Mouse (Mus musculus) embryonic facial prominence, embryonic 14.5 days (tissue): ENCODE measurements around the gene Tbc1d22a. TPM values are rescaled to one million over a fixed set of nuclear protein-coding genes. Genes with fewer than 3 reads are reported as not detected.

Experiments
- ATAC-seq: fragments of 200-750 bp; cut with Nextera tagmentation; 2 replicates; pipeline ENCODE4 v1.8.0; 2017; ENCODE audit warnings: low read depth, moderate number of reproducible peaks, moderate TSS enrichment
- DNase-seq: peaks from one replicate; pipeline ENCODE4 v3.0.0-alpha.2; 2015; ENCODE audit warnings: low spot score
- H3K27ac ChIP-seq: fragments of 300-500 bp; sonication (generic); replicated peaks from 2 replicates; pipeline ENCODE4 v1.5.1; 2014; ENCODE audit warnings: low read depth, mild to moderate bottlenecking, low read length, moderate library complexity
- H3K27me3 ChIP-seq: fragments of 300-500 bp; sonication (generic); replicated peaks from 2 replicates; pipeline ENCODE4 v1.6.1; 2014; ENCODE audit warnings: low read length; ENCODE audit not compliant: control insufficient read depth, insufficient read depth
- H3K36me3 ChIP-seq: fragments of 300-500 bp; sonication (generic); 2 replicates; pipeline ENCODE4 v1.6.1; 2014; ENCODE audit warnings: low read length, mixed read lengths; ENCODE audit not compliant: control insufficient read depth, insufficient read depth
- H3K4me1 ChIP-seq: fragments of 300-500 bp; sonication (generic); 2 replicates; pipeline ENCODE4 v1.6.1; 2014; ENCODE audit warnings: antibody characterized with exemption, low read length; ENCODE audit not compliant: control insufficient read depth, insufficient read depth
- H3K4me2 ChIP-seq: fragments of 300-500 bp; sonication (generic); 2 replicates; pipeline ENCODE4 v1.6.1; 2014; ENCODE audit warnings: low read depth, mild to moderate bottlenecking, low read length, moderate library complexity, mixed read lengths
- H3K4me3 ChIP-seq: fragments of 300-500 bp; sonication (generic); 2 replicates; pipeline ENCODE4 v1.5.1; 2014; ENCODE audit warnings: low read depth, mild to moderate bottlenecking, low read length
- H3K9ac ChIP-seq: fragments of 300-500 bp; sonication (generic); 2 replicates; pipeline ENCODE4 v1.6.1; 2014; ENCODE audit warnings: low read depth, mild to moderate bottlenecking, low read length, moderate library complexity, mixed read lengths
- H3K9me3 ChIP-seq: fragments of 300-500 bp; sonication (generic); 2 replicates; pipeline ENCODE4 v1.6.1; 2016; ENCODE audit warnings: low read length; ENCODE audit not compliant: control insufficient read depth
- WGBS: fragments of 180-500 bp; shearing (Covaris S2); extraction: QIAGEN DNeasy Blood & Tissue Kit; methylation state at CpG from one replicate; pipeline ENCODE4 v1.1.7; 2014; 5-methylcytosine and 5-hydroxymethylcytosine counted together
- polyA plus RNA-seq: library from polyadenylated mRNA; unstranded; fragments of >200 nt; fragmentation: Nextera tagmentation; extraction: Ambion mirVana; gene quantifications from 2 replicates; pipeline ENCODE4 v1.2.1, GENCODE M21; 2014

Tbc1d22a gene
- polyA plus RNA-seq, 1 experiment from 2014 or later = 8.1 TPM

DNA sequence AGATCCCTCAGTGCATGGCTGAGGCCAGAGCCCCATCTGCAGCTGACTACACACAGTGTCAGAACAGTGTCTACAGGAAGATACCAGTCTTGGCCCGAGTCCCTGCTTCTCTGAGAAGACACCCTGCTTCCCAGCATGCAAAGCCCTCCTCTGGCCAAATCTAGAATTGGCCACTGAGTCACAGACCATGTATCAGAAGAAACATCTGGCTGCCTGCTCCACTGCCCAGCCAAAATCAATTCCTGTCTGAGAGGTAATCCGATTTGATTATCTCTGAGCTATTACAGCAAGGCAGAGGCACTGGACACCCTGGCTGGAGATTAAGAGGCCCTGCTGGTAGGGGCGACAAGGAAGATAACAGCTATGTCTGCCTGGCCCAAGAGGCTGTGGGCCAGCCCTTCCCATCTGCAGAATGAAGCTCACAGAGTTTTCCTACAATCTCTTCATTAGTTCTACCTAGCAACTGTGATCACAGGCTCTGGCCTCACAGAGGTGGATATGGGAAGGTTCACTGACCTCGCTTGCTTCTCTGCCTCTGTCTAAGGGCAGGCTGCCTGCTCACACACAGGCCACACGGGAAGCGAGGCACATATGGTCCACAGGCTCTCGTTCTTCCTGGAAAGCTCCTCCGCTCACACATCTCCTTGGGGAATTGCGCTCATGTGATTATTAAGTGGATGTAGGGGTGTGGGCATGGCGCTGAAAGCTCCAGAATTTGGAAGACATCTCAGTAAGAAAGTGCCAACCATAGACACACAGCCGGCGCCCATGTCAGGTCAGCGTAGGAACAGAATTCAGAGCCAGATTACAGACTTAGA lies 264.6 kb downstream of the Tbc1d22a start:
- ATAC-seq (peak; percentile 32; the same call in 1 of the 2 replicates), DNase-seq (peak; percentile 75)
- Histone ChIP-seq H3K9me3 (no peaks in the 10 kb centered on the region), H3K4me3 (no peak overlapping the region), H3K9ac (no peak overlapping the region), H3K4me1 (peaks cover 8% of the 10 kb centered on the region), H3K27ac (no peak overlapping the region), H3K36me3 (no peaks in the 10 kb centered on the region), H3K27me3 (no peaks in the 10 kb centered on the region), H3K4me2 (no peak overlapping the region)
- WGBS = 41% methylated on average over 13 of the region's 13 CpGs

DNA sequence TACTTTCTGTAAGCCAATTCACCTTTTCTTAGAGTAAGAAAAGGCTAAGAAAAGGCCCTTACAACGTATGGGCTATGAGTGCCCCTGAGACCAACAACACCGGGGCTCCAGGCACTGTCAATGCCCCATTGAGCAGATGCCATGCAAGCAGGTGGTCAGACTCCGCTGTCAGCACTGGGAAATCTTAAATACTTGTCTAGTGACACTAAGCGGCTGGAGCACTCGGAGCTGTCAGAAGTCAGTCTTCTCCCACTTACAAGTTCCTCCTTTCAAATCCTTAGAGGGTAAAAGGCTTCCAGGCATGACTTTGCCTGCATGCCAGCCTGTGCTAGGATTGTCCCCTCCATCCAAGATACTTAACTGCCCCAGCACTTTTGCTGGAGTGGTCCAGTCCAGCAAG lies 268.1 kb downstream of the Tbc1d22a start:
- Histone ChIP-seq H3K4me3 (no peak overlapping the region), H3K9me3 (no peaks in the 10 kb centered on the region), H3K27me3 (no peaks in the 10 kb centered on the region), H3K4me2 (no peak overlapping the region), H3K4me1 (peaks cover 17% of the 10 kb centered on the region), H3K9ac (no peak overlapping the region), H3K27ac (no peak overlapping the region), H3K36me3 (no peaks in the 10 kb centered on the region)
- DNase-seq (no peak), ATAC-seq (no peak)
- 83% methylated on average over 5 of the region's 5 CpGs for WGBS

DNA sequence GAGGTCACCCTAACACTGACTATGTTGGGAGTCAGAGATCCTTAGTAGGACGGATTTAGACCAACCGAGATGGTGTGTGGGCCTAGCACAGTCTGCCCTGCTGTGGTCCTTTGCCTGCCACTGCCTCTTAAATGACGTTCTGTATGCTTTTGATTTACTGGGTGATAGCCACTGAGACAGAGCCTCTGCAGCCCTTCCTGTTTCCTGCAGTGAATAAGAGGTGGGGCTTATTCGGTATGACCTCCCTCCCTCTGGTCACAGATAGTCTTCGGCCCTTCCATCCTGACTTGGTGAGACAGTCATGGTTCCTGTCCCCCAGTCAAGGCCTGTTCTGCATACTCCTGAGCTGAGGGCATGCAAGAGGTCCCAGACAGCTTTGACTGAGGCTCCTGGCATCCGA lies 271.6 kb downstream of the Tbc1d22a start:
- no peak overlapping the region for H3K9ac ChIP-seq

DNA sequence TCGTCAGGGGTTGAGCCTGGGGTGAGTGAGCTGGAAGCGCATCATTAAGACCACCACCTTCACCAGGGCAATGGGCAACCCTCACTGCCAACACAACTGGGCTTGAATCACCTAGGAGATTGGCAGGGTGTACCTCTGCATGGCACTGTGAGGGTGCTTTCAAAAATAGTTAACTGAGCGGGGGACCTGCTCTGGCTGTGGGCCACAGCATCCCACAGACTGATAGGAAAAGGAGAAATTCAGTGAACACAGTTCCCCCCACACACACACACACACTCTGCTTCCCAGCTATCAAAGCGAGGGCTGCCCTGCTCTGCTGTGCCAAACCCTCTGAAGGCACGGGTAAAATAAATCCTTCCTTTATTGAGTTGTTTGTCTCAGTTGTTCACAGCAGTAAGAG lies 273.1 kb downstream of the Tbc1d22a start:
- 71% methylated on average over 5 of the region's 5 CpGs for WGBS
- no peak overlapping the region for H3K4me2 ChIP-seq
- no peak overlapping the region for H3K9ac ChIP-seq
- no peaks in the 10 kb centered on the region for H3K9me3 ChIP-seq
- peaks cover 12% of the 10 kb centered on the region for H3K4me1 ChIP-seq
- ATAC-seq = no peak
- DNase-seq = no peak
- no peak overlapping the region for H3K4me3 ChIP-seq
- H3K27ac ChIP-seq = no peak overlapping the region
- H3K36me3 ChIP-seq = no peaks in the 10 kb centered on the region
- H3K27me3 ChIP-seq = no peaks in the 10 kb centered on the region

More for the DNA sequence above, 271.6 kb downstream of the Tbc1d22a start:
- H3K27ac ChIP-seq = no peak overlapping the region
- H3K4me3 ChIP-seq = no peak overlapping the region
- WGBS = 64% methylated on average over 6 of the region's 6 CpGs
- H3K36me3 ChIP-seq = no peaks in the 10 kb centered on the region
- no peaks in the 10 kb centered on the region for H3K27me3 ChIP-seq
- peaks cover 15% of the 10 kb centered on the region for H3K4me1 ChIP-seq
- ATAC-seq (no peak), DNase-seq (no peak)
- no peak overlapping the region for H3K4me2 ChIP-seq
- H3K9me3 ChIP-seq = no peaks in the 10 kb centered on the region

DNA sequence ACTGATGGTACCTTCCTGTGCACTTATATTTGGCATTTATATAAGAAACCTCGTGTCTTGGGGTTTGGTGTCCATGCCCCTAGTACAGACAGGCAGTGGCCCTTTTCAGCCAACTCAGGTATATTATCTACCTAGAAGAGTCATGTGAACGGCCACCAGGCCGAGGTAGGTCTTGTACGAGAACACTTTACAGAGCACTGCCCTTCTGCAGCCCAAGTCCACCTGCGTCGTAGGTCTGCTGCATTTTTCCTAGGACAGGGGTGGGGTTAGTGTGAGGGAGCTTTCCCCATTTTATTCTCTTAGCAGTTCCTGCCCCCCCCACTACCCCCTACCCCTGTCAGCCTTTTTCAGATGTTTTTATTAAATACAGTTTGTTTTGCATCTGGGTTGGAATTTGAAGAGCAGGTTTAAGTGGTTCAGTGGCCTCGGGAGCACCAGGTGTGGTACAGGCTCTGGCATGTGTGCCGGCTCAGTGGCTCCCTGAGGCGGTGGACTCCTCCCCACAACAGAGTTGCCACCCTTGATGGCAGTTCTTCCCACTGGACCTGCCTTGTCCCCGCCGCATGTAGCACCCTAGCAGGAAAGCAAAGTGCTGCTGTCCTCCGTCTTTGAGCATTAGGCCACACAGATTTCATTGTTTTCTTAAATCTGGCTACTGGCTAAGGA lies 277.3 kb downstream of the Tbc1d22a start:
- no peak overlapping the region for H3K27ac ChIP-seq
- no peaks in the 10 kb centered on the region for H3K36me3 ChIP-seq
- WGBS = 71% methylated on average over 12 of the region's 12 CpGs
- DNase-seq (no peak), ATAC-seq (peak; percentile 14; the same call in 1 of the 2 replicates)
- no peak overlapping the region for H3K9ac ChIP-seq
- H3K4me1 ChIP-seq = peaks cover 7% of the 10 kb centered on the region
- H3K27me3 ChIP-seq = no peaks in the 10 kb centered on the region
- H3K4me2 ChIP-seq = no peak overlapping the region
- no peak overlapping the region for H3K4me3 ChIP-seq
- no peaks in the 10 kb centered on the region for H3K9me3 ChIP-seq

DNA sequence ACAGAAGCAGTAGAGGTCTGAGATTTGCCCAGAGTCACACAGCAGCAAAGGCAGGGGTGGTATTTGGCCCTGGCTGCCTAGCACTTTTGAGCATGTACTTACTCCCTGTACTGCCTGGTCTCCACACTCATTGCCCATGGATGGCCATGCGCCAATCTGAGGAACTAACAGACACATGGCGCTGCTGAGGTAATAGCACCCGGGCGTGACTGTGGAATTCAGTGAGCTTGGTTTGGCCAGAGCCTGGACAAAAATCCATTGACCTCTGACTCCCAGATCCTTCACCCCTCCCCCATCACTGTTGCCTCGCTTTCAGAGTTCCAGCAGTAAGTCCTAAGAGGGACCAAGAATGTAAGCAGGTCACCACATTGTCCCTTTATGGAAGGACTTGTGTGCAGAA lies 278.4 kb downstream of the Tbc1d22a start:
- no peaks in the 10 kb centered on the region for H3K36me3 ChIP-seq
- DNase-seq (no peak), ATAC-seq (no peak)
- no peaks in the 10 kb centered on the region for H3K9me3 ChIP-seq
- no peak overlapping the region for H3K4me2 ChIP-seq
- H3K27ac ChIP-seq = no peak overlapping the region
- H3K9ac ChIP-seq = no peak overlapping the region
- H3K27me3 ChIP-seq = no peaks in the 10 kb centered on the region
- WGBS = 68% methylated on average over 5 of the region's 5 CpGs
- no peak overlapping the region for H3K4me3 ChIP-seq
- no peaks in the 10 kb centered on the region for H3K4me1 ChIP-seq

DNA sequence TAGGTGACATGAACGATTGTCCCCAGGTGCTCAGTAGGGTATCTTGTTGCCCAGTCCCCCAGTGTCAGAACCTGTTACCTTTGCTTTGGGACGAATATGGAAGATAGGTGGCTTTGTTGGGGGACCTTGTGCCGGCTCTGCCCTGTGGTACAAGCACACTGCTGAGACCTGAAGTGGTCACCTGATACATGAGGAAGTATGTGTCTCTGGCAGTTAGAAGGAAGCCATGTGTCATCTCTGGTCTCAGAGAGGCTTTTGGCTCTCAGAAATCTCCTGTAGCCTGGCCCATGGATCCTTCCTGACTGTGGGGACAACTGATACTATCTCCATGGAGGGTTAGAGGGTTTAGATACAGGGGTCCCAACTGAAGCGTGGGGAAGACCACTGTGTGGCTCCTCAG lies 281.9 kb downstream of the Tbc1d22a start:
- H3K9ac ChIP-seq = no peak overlapping the region
- no peaks in the 10 kb centered on the region for H3K4me1 ChIP-seq
- 70% methylated on average over 4 of the region's 4 CpGs for WGBS
- H3K36me3 ChIP-seq = no peaks in the 10 kb centered on the region
- H3K4me3 ChIP-seq = no peak overlapping the region
- no peak for ATAC-seq
- DNase-seq = no peak
- no peaks in the 10 kb centered on the region for H3K27me3 ChIP-seq
- H3K4me2 ChIP-seq = no peak overlapping the region
- H3K9me3 ChIP-seq = no peaks in the 10 kb centered on the region
- H3K27ac ChIP-seq = no peak overlapping the region

DNA sequence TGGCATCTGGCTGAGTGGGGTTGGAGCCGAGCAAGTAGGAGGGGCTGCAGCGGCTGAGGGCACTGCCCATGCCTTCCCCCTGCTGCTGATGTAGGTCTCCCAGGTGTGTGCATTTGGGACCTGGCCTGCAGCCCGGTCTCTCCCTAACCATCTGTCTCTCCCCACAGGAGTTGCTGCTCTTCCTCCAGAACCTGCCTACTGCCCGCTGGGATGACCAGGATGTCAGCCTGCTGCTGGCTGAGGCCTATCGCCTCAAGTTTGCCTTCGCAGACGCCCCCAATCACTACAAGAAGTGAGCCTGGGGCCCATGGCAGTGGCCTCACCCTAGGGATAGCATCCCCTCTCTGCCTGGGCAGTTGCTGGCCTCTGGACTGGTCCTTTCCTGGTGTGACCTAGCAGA lies 282.4 kb downstream of the Tbc1d22a start:
- H3K4me1 ChIP-seq = no peaks in the 10 kb centered on the region
- no peak for ATAC-seq
- DNase-seq = no peak
- no peaks in the 10 kb centered on the region for H3K9me3 ChIP-seq
- no peak overlapping the region for H3K4me3 ChIP-seq
- no peak overlapping the region for H3K4me2 ChIP-seq
- no peak overlapping the region for H3K27ac ChIP-seq
- no peaks in the 10 kb centered on the region for H3K27me3 ChIP-seq
- no peak overlapping the region for H3K9ac ChIP-seq
- 82% methylated on average over 7 of the region's 7 CpGs for WGBS
- H3K36me3 ChIP-seq = no peaks in the 10 kb centered on the region

DNA sequence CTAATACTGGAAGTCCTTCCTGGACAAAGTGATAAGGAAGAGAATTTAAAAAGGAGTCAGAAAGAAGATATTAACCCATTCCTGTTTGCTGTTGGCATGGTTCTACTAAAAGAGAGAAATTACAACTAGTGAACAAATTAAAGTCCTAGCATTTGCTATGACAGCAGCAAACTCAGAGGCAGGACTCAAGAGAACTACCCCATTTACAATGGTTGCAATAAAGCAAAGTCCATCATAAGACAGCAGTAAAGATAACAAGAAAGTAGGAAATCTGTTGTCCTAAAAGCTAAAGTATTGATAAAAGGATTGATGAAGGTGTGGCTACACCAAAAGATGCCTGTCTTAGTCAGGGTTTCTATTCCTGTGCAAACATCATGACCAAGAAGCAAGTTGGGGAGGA lies 286.3 kb downstream of the Tbc1d22a start:
- Histone ChIP-seq H3K27me3 (no peaks in the 10 kb centered on the region), H3K27ac (no peak overlapping the region), H3K36me3 (no peaks in the 10 kb centered on the region), H3K4me2 (no peak overlapping the region), H3K4me1 (no peaks in the 10 kb centered on the region), H3K9me3 (no peaks in the 10 kb centered on the region), H3K4me3 (no peak overlapping the region), H3K9ac (no peak overlapping the region)
- no peak for ATAC-seq
- DNase-seq = no peak
